21 mouse cellular contexts compared by ENCODE assay signal in genomic region chr2:105182501-105182900, GRCm38 (mm10). TPM values are rescaled to one million over a fixed set of nuclear protein-coding genes. Genes with fewer than 3 reads are reported as not detected.
"Had no signal": no experiment of that assay in that cellular context is flagged by ENCODE, and none has a peak within 500 bp of the region (broad histone marks: within the 10 kb centered on the region; RNA-seq: fewer than 3 reads in every experiment).

No protein-coding gene starts in this region.

- H3K36me3 ChIP-seq: limb, embryonic 13.5 days; midbrain, embryonic 15.5 days; neural tube, embryonic 15.5 days had no signal

- H3K9ac ChIP-seq: limb, embryonic 13.5 days; liver, embryonic 14.5 days; midbrain, embryonic 15.5 days; neural tube, embryonic 15.5 days had no signal

- H3K27me3 ChIP-seq: limb, embryonic 13.5 days; midbrain, embryonic 15.5 days; neural tube, embryonic 15.5 days had no signal

- H3K9me3 ChIP-seq: midbrain, embryonic 15.5 days; neural tube, embryonic 15.5 days had no signal

- H3K4me1 ChIP-seq: limb, embryonic 13.5 days; midbrain, embryonic 15.5 days; neural tube, embryonic 15.5 days had no signal

- H3K4me2 ChIP-seq: limb, embryonic 13.5 days; midbrain, embryonic 11.5 days; midbrain, embryonic 15.5 days; neural tube, embryonic 15.5 days had no signal

- DNase-seq: kidney, adult 11 months; kidney, adult 9 months; kidney, postnatal 36 days; layer of hippocampus, adult 9-11 months; layer of hippocampus, postnatal 36 days; lung, adult 2 months; lung, postnatal 4 days; right cerebral cortex, postnatal 14 days; thymus, postnatal 4 days had no signal

- ATAC-seq: lung, postnatal 0 days; midbrain, embryonic 15.5 days had no signal

- H3K27ac ChIP-seq: kidney, postnatal 0 days; limb, embryonic 13.5 days; liver, embryonic 14.5 days; midbrain, embryonic 15.5 days; neural tube, embryonic 15.5 days; stomach, postnatal 0 days had no signal

- H3K4me3 ChIP-seq: limb, embryonic 13.5 days; midbrain, embryonic 15.5 days; neural tube, embryonic 15.5 days had no signal

RNA-seq across cellular contexts. Expression of gene Them7, which starts 41.6 kb away (rescaled TPM):
- total RNA-seq: layer of hippocampus, adult 18-20 months; layer of hippocampus, postnatal 36 days; left cerebral cortex, postnatal 25 days; monocyte, adult 5-6 weeks had no signal
- polyA plus RNA-seq: lung, adult 2 months; lung, postnatal 0 days; midbrain, embryonic 15.5 days had no signal

RNA-seq across cellular contexts. Expression of gene Wt1, which starts 56.2 kb away (rescaled TPM):
- total RNA-seq: layer of hippocampus, postnatal 36 days; megakaryocyte, adult 5-6 weeks; monocyte, adult 5-6 weeks had no signal
